Mouse (Mus musculus): ENCODE data around the gene Gdpd3. TPM values are rescaled to one million over a fixed set of nuclear protein-coding genes. Genes with fewer than 3 reads are reported as not detected.

The Gdpd3 gene
- total and polyA plus RNA-seq, 3 experiments: 1.3 to 1.6 (median 1.5) TPM

DNA sequence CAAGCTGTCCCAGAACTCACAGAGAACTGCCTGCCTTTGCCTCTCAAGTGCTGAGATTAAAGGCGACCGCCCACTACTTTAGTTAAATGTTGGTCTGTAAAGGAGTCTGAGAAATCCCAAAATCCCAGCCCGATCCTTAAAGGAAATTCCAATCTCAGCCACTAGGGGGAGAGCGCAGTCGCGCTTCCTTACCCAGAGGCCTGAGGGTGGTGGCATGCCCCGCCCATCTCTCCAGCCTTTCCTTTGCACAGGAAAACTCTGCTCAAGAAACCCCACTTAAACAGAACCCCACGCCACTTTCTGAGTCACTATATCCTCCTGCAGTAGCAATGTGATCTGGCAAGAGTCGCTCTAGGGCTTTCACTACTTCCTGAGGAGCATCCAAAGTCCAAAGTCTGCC is 11.3 kb upstream of the Gdpd3 start:
- DNase-seq (ENCODE audit: extremely low read depth): peak; percentile 62
- Histone ChIP-seq H3K4me3 (replicated peaks in 1 of 3; ENCODE audit: low read depth in 2 of 3, low read length in 2 of 3, poor library complexity in 1 of 3) (no peak overlapping the region), H3K79me2 (replicated peaks; ENCODE audit: control insufficient read depth, extremely low read depth, insufficient read depth, poor library complexity, severe bottlenecking) (no peaks in the 10 kb centered on the region), H3K27ac (ENCODE audit: insufficient read depth, low read depth) (no peak overlapping the region), H3K36me3 (replicated peaks in 1 of 2; ENCODE audit: control insufficient read depth in 1 of 2, insufficient read depth in 1 of 2, low read length in 1 of 2) (no peaks in the 10 kb centered on the region), H3K4me2 (ENCODE audit: insufficient read depth, low read depth, poor library complexity, severe bottlenecking) (peak overlapping the region; percentile 47), H3K9ac (ENCODE audit: insufficient read depth, low read depth) (peak overlapping the region; percentile 7; the same call in 1 of the 2 replicates), H3K4me1 (ENCODE audit: control insufficient read depth in 1 of 2, insufficient read depth in 2 of 2) (peaks cover 2 to 19% of the 10 kb centered on the region in 2 experiments; a peak in 3 of 4 replicates), H3K27me3 (replicated peaks) (no peaks in the 10 kb centered on the region), H3K9me3 (replicated peaks; ENCODE audit: low read length) (peaks cover 2% of the 10 kb centered on the region)
- dilution Hi-C loops (cut with MboI; ENCODE audit: extremely low pct_ligation_motif_present, extremely low pct_unique_long_range_greater_than_20kb, low sequenced_read_pairs) (no loop called here), in situ Hi-C loops (cut with MboI; ENCODE audit: low pct_ligation_motif_present, low pct_unique_long_range_greater_than_20kb, low sequenced_read_pairs) (no loop called here)
- TF ChIP-seq POLR2A (IDR thresholded peaks at IDR 0.05; ENCODE audit: low read depth, low read length) (0 out of 2 replicates have a peak, but pooled peaks have one; percentile 25), MYC (IDR thresholded peaks at IDR 0.05; ENCODE audit: low read depth, low read length) (0 out of 2 replicates have a peak, but pooled peaks have one; percentile 24), RAD21 (IDR thresholded peaks at IDR 0.05; ENCODE audit: low read depth, low read length) (peak; percentile 65), CHD2 (IDR thresholded peaks at IDR 0.05; ENCODE audit: low read length) (no peak), NELFE (IDR thresholded peaks at IDR 0.05; ENCODE audit: low read depth, low read length) (0 out of 2 replicates have a peak, but pooled peaks have one; percentile 20), USF1 (IDR thresholded peaks at IDR 0.05; ENCODE audit: low read depth, low read length) (no peak), ELF1 (IDR thresholded peaks at IDR 0.05; ENCODE audit: low read depth, low read length) (peak; percentile 33; the same call in 1 of the 2 replicates), SMC3 (IDR thresholded peaks at IDR 0.05; ENCODE audit: low read depth, low read length) (peak; percentile 72), CTCF (conservative IDR thresholded peaks at IDR 0.05 in 1 of 2, IDR thresholded peaks at IDR 0.05 in 1 of 2; ENCODE audit: low read depth in 2 of 2, low read length in 2 of 2) (peak; percentile 82 to 83), BHLHE40 (IDR thresholded peaks at IDR 0.05; ENCODE audit: low read depth, low read length) (no peak), MAX (IDR thresholded peaks at IDR 0.05; ENCODE audit: low read length) (no peak), EP300 (IDR thresholded peaks at IDR 0.05; ENCODE audit: low read length) (no peak), MAZ (IDR thresholded peaks at IDR 0.05; ENCODE audit: low read depth, low read length) (0 out of 2 replicates have a peak, but pooled peaks have one; percentile 53)

DNA sequence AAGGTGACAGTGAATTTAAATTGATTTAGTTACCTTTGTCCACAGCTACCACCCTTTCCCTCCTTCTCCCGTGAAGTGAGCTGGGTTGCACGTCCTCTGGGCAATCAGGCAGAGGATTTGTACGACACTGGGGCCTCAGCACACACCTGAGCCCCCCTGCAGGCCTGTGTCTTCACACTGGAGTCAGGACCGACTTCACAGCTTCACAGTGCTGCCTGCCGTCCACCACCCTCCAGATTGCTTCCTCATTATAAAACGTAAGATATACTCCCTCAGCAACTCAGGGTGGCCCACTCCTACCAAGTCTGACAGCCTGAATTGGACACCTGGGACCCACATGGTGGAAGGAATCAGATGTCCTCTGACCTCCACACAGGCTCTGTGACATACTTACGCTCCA is 7.6 kb upstream of the Gdpd3 start:
- no peak overlapping the region for H3K4me3 ChIP-seq (replicated peaks in 1 of 3; ENCODE audit: low read depth in 2 of 3, low read length in 2 of 3, poor library complexity in 1 of 3)
- H3K27me3 ChIP-seq (replicated peaks): no peaks in the 10 kb centered on the region
- no peak for TF ChIP-seq SIN3A (IDR thresholded peaks at IDR 0.05; ENCODE audit: low read length)
- TF ChIP-seq USF1 (IDR thresholded peaks at IDR 0.05; ENCODE audit: low read depth, low read length): no peak
- no peak for TF ChIP-seq CHD2 (IDR thresholded peaks at IDR 0.05; ENCODE audit: low read length)
- TF ChIP-seq MEF2A (IDR thresholded peaks at IDR 0.05; ENCODE audit: borderline replicate concordance, low read depth, low read length): no peak
- no peak for TF ChIP-seq MAX (IDR thresholded peaks at IDR 0.05; ENCODE audit: low read length)
- no peak for TF ChIP-seq POLR2A (IDR thresholded peaks at IDR 0.05; ENCODE audit: low read depth, low read length)
- no peak for TF ChIP-seq ZKSCAN1 (IDR thresholded peaks at IDR 0.05; ENCODE audit: borderline replicate concordance, low read depth, low read length)
- no peak for TF ChIP-seq CTCF (conservative IDR thresholded peaks at IDR 0.05 in 1 of 2, IDR thresholded peaks at IDR 0.05 in 1 of 2; ENCODE audit: low read depth in 2 of 2, low read length in 2 of 2)
- no peak for TF ChIP-seq BHLHE40 (IDR thresholded peaks at IDR 0.05; ENCODE audit: low read depth, low read length)
- no peak for TF ChIP-seq RAD21 (IDR thresholded peaks at IDR 0.05; ENCODE audit: low read depth, low read length)
- no peak for TF ChIP-seq SMC3 (IDR thresholded peaks at IDR 0.05; ENCODE audit: low read depth, low read length)
- TF ChIP-seq RCOR1 (conservative IDR thresholded peaks at IDR 0.05; ENCODE audit: low read depth, low read length): no peak
- no peak for TF ChIP-seq PAX5 (IDR thresholded peaks at IDR 0.05; ENCODE audit: low read length)
- TF ChIP-seq GABPA (IDR thresholded peaks at IDR 0.05; ENCODE audit: insufficient replicate concordance, low read depth, low read length): no peak
- no peak for TF ChIP-seq TBP (conservative IDR thresholded peaks at IDR 0.05; ENCODE audit: low read depth, low read length)
- TF ChIP-seq POLR2AphosphoS2 (IDR thresholded peaks at IDR 0.05; ENCODE audit: low read depth, low read length): no peak
- no peak for TF ChIP-seq UBTF (IDR thresholded peaks at IDR 0.05; ENCODE audit: low read depth, low read length)
- TF ChIP-seq NRF1 (IDR thresholded peaks at IDR 0.05; ENCODE audit: low read depth, low read length): no peak
- in situ Hi-C loops (cut with MboI; ENCODE audit: low pct_ligation_motif_present, low pct_unique_long_range_greater_than_20kb, low sequenced_read_pairs): no loop called here
- H3K9me3 ChIP-seq (replicated peaks; ENCODE audit: low read length): no peaks in the 10 kb centered on the region
- peaks cover 8 to 53% of the 10 kb centered on the region in 2 experiments for H3K4me1 ChIP-seq (ENCODE audit: control insufficient read depth in 1 of 2, insufficient read depth in 2 of 2)
- H3K79me2 ChIP-seq (replicated peaks; ENCODE audit: control insufficient read depth, extremely low read depth, insufficient read depth, poor library complexity, severe bottlenecking): no peaks in the 10 kb centered on the region
- H3K36me3 ChIP-seq (replicated peaks in 1 of 2; ENCODE audit: control insufficient read depth in 1 of 2, insufficient read depth in 1 of 2, low read length in 1 of 2): peaks cover 2 to 18% of the 10 kb centered on the region in 2 experiments
- no peak for DNase-seq (ENCODE audit: extremely low read depth)
- no peak overlapping the region for H3K27ac ChIP-seq (ENCODE audit: insufficient read depth, low read depth)
- no peak overlapping the region; the same call in 1 of the 2 replicates for H3K9ac ChIP-seq (ENCODE audit: insufficient read depth, low read depth)
- H3K4me2 ChIP-seq (ENCODE audit: insufficient read depth, low read depth, poor library complexity, severe bottlenecking): 0 out of 2 replicates have a peak overlapping the region, but pooled peaks have one; percentile 38
- dilution Hi-C loops (cut with MboI; ENCODE audit: extremely low pct_ligation_motif_present, extremely low pct_unique_long_range_greater_than_20kb, low sequenced_read_pairs): no loop called here

All from CH12.LX (cell line).